Mouse (Mus musculus): ENCODE results near the gene Haus5.
A peak's percentile ranks its signal among the peaks of the same experiment; 100 is the strongest.

The Haus5 gene

DNA sequence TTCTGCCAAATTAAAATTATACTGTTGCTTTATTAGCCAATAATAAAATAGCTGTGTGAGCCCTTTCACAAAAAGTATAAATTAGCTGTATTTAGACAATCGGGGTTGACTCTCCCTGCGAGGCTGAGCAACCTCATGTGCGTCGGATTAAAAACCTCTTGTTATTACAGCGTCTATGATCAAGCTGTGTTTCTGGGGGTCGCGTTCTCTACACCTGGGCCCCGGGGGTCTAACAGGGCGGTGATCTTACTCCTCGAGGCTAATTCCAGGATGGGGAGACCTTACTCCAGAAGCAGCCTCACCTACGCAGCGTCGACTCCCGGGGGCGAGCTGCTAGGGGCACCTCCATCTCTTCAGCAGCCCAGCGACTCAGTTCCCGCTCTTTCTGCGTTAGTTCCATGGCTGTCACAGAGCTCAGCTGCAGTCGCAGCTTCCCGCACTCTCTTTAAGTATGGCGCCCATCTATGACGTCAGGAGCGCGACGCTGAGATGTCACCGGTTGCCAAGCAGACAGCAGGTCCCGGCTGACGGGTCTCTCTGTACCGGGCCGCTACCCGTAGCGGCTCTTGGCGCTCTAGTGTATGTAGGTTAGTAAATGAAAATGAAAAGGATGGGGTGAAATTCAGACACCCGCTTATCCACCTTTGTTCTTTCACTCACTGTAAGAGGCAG is at the start of gene Haus5:
Haus5 (minus strand) TSS at position 466 of the 672 bp plus-strand sequence.
- peak; percentile 97 for DNase-seq (ENCODE audit: low read depth, low spot score)

- no peak for DNase-seq (ENCODE audit: low read depth, low spot score)
These were observed 47.1 kb upstream of the Haus5 start, which contains the start of gene Atp4a for GRCm38 (mm10) chr7:30711942-30712341. Atp4a (plus strand) TSS chr7:30712209.

- no peak for DNase-seq (ENCODE audit: low read depth, low spot score)
These were observed 42.6 kb upstream of the Haus5 start for GRCm38 (mm10) chr7:30707441-30707840.

- no peak for DNase-seq (ENCODE audit: low read depth, low spot score)
These were observed 41.6 kb upstream of the Haus5 start for GRCm38 (mm10) chr7:30706214-30706882.

DNA sequence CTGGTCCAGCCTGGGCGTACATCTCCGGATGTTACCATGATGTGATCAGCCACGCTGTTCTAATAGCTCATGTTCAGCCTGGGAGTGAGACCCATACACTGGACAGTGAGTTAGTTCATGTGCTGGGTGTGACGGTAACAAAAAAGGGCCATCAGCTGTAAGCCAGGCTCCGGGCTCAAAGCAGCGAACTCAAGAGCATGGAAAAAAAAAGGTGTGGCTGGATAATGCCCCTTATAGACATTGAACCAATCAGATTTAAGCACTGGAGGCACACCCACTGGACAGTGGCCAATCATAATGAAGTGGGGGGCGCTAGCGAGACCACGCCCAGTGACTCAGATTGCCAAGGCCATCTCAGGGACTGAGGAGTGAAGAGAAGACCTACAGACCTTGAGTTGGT is 33.8 kb upstream of the Haus5 start, which contains the start of gene 2200002J24Rik:
2200002J24Rik (plus strand) TSS at position 338 of the 400 bp plus-strand sequence.
- DNase-seq (ENCODE audit: low read depth, low spot score), result no peak

DNA sequence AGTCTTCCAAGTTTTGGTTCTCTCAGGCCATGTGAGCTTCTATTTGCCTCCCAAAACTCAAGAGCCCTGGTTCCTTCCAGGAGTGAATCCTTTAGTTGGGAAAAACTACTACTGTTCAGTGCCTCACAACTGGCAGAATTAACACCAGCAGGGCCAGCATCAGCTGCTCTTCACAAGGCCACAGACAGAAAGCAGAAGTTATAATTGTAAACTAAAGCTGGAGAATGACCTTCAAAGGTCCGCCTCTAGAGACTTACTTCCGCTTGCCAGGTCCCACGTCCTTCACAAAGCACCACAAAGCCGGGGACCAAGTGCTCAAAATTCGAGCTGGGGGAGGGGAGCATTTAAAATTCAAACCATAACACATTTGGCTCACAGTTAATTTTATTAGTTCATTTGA is 33.3 kb upstream of the Haus5 start:
- DNase-seq (ENCODE audit: low read depth, low spot score), result no peak

GRCm38 (mm10) chr7:30688325-30688724 is 23.5 kb upstream of the Haus5 start:
- no peak for DNase-seq (ENCODE audit: low read depth, low spot score)

DNA sequence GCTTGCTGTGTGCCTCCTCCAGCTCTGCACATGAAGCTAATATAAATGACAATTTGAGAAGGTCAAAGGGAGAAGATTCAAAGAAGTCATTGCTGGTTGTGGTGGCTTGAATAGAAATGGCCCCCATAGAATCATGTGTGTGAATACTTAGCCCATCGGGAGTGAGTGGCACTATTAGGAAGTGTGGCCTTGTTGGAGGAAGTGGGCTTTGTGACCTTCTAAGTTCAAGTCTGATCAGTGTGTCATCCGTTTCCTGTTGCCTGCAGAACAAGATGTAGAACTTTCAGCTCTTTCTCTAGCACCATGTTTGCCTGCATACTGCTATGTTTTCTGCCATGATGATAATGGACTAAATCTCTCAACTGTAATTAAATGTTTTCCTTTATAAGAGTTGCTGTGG is 18.6 kb upstream of the Haus5 start:
- no peak for DNase-seq (ENCODE audit: low read depth, low spot score)

- DNase-seq (ENCODE audit: low read depth, low spot score), result no peak
These were observed 17.1 kb upstream of the Haus5 start for GRCm38 (mm10) chr7:30681897-30682296.

DNA sequence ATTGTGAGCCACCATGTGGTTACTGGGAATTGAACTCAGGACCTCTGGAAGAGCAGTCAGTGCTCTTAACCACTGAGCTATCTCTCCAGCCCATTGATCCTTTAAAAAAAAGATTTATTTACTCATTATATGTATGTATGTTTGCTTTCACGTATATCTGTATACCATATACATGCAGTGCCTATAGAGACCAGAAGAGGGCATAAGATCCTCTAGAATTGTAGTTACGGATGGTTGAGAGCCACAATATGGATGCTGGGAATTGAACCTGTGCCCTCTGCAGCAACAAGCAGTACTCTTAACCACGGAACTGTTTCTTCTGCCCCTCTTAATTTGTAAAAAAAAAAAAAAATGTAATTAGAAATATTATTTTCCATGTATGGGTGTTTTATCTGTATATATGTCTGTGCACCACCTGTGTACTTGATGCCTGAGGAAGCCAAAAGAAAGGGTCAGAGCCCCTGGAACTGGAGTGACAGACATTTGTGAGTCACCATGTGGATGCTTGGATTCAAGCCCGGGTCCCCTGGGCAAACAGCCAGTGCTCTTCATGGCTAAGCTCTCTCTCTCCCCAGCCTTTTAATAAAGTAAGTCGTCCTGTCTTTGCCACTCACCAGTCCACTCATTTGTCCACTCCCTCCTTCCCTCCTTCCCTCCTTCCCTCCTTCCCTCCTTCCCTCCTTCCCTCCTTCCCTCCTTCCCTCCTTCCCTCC is 13.6 kb upstream of the Haus5 start:
- peak; percentile 11 for DNase-seq (ENCODE audit: low read depth, low spot score)

GRCm38 (mm10) chr7:30671480-30671879 is 6.7 kb upstream of the Haus5 start, which contains the start of gene Pmis2:
Pmis2 (minus strand) TSS chr7:30671605.
- no peak for DNase-seq (ENCODE audit: low read depth, low spot score)

- peak; percentile 66 for DNase-seq (ENCODE audit: low read depth, low spot score)
These were observed 4.4 kb upstream of the Haus5 start for GRCm38 (mm10) chr7:30669229-30669628.

DNA sequence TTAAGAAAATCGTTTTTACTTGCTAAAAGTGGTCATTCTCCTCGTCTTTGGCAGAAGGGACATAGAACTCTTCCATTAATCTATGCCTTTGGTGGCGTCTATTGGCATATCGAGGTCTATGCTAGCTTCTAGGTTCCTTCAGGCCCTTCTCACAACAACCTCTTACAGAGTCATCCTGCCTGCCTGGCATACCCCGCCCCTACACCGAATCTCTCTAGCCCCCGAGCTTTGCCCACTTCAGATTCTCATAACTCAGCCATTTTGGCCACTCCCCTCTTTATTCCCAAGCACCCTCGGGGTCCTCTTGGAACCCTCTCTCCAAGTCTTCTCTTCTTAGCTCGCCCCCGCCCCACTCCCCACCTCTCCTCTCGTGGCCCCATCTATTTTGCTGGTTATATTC is 527 bp upstream of the Haus5 start:
- peak; percentile 17 for DNase-seq (ENCODE audit: low read depth, low spot score)

- DNase-seq (ENCODE audit: low read depth, low spot score), result peak; percentile 99
These were observed 14.9 kb downstream of the Haus5 start, which contains the start of gene Rbm42 for GRCm38 (mm10) chr7:30649591-30650540. Rbm42 (minus strand) TSS chr7:30650317.

- no peak for DNase-seq (ENCODE audit: low read depth, low spot score)
These were observed 25.7 kb downstream of the Haus5 start for GRCm38 (mm10) chr7:30639083-30639482.

DNA sequence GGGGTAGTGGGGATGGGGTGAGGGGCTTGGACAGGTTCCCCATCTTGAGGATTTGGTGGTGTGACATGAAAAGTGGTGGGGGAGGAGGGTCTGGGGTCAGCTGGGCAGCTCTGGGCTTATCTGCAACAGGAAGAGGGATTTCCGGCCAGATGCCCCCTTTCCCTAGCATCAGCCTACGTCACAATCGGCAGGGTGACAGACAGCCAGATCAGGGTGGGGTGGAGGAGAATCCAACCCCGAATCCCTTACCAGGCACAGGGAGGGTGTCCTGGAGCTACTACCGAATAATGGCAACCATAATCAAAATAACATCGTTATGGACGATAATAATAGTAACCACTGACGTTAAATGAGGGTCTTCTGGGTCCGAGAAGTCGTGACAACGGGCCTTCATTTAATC is 28.4 kb downstream of the Haus5 start:
- DNase-seq (ENCODE audit: low read depth, low spot score), result no peak

GRCm38 (mm10) chr7:30635752-30636151 is 29.0 kb downstream of the Haus5 start, which contains the start of gene Etv2:
Etv2 (minus strand) TSS chr7:30635852.
- no peak for DNase-seq (ENCODE audit: low read depth, low spot score)

DNA sequence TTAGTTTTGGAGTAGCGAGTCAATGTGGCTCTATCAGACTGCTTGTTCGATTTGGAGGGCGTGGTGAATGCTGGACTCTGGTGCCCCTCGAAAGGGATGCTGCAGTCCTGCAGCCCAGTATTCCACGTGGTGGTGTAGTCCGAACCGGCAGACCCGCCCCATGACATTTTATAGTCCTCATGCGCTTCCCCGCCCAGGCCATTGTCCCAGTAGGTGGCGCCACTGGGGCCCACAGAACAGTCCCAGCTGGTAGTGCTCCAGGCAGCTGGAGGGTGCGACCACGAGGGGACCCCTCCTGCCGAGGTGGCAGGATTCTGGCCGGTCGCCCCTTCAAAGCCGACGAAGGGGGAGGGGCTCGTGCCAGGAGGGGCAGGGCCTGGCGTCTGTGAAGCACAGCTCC is 30.2 kb downstream of the Haus5 start:
- DNase-seq (ENCODE audit: low read depth, low spot score), result peak; percentile 72

DNA sequence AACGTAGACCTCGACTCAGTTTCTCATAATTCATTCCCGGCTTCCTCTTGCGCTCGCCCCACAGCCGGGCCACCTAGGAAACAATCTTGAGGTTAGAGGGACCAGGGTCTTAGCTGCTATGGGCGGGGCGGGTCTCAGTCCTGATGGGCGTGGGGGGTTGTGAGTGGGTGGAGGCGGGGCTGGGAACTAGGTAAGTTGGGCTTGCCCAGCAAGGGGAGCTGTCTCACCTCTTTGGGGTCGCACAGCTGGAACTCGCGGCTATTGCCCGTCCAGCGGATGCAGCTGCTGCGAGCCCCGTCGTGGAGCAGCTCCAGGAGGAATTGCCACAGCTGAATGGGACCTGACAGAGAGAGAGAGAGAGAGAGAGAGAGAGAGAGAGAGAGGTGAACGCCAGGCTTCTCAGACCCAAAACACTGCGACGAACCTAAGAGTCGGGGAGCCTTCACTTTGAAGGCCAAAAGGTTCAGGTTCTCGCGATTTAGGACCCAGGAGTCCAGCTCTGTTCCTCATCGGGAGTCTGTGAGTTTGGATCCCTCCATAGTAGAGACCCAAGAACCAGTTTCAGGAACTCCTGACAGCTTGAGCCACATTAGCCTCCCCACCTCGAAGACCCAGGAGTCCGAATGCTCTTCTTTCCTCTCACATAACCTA is 30.9 kb downstream of the Haus5 start:
- DNase-seq (ENCODE audit: low read depth, low spot score), result no peak

GRCm38 (mm10) chr7:30629013-30629412 is 35.8 kb downstream of the Haus5 start:
- no peak for DNase-seq (ENCODE audit: low read depth, low spot score)

GRCm38 (mm10) chr7:30626647-30627046 is 38.1 kb downstream of the Haus5 start:
- no peak for DNase-seq (ENCODE audit: low read depth, low spot score)
